Mouse (Mus musculus) limb, embryonic 14.5 days (tissue): ENCODE measurements at regions not wholly inside any gene's neighbourhood (a gene's known extent, or its start where the extent isn't known, plus 50 kb on each side); places are given as distances from the start of the nearest gene placed in this dataset.

Source experiments
- ATAC-seq: fragments of 200-750 bp; cut with Nextera tagmentation; 2 replicates; pipeline ENCODE4 v1.8.0; 2017; ENCODE audit warnings: low read depth, moderate number of reproducible peaks, moderate TSS enrichment; ENCODE audit not compliant: low FRiP score
- DNase-seq: peaks from one replicate; pipeline ENCODE4 v3.0.0-alpha.2; 2015; ENCODE audit warnings: low spot score
- H3K27ac ChIP-seq: fragments of 300-500 bp; sonication (generic); replicated peaks from 2 replicates; pipeline ENCODE4 v1.5.1; 2014; ENCODE audit warnings: low read depth, mild to moderate bottlenecking, low read length, moderate library complexity, mixed read lengths
- H3K27me3 ChIP-seq: fragments of 300-500 bp; sonication (generic); 2 replicates; pipeline ENCODE4 v1.6.1; 2014; ENCODE audit warnings: low read length, mixed read lengths; ENCODE audit not compliant: control insufficient read depth, insufficient read depth
- H3K36me3 ChIP-seq: fragments of 300-500 bp; sonication (generic); 2 replicates; pipeline ENCODE4 v1.6.1; 2014; ENCODE audit warnings: mild to moderate bottlenecking, low read length, moderate library complexity, mixed read lengths; ENCODE audit not compliant: control insufficient read depth, insufficient read depth
- H3K4me1 ChIP-seq: fragments of 300-500 bp; sonication (generic); 2 replicates; pipeline ENCODE4 v1.6.1; 2014; ENCODE audit warnings: antibody characterized with exemption, low read length, mixed read lengths; ENCODE audit not compliant: control insufficient read depth, insufficient read depth
- H3K4me2 ChIP-seq: fragments of 300-500 bp; sonication (generic); replicated peaks from 2 replicates; pipeline ENCODE4 v1.6.1; 2014; ENCODE audit warnings: low read depth, mild to moderate bottlenecking, low read length, moderate library complexity; ENCODE audit not compliant: severe bottlenecking
- H3K4me3 ChIP-seq: fragments of 300-500 bp; sonication (generic); replicated peaks from 2 replicates; pipeline ENCODE4 v1.5.1; 2014; ENCODE audit warnings: low read length
- H3K9ac ChIP-seq: fragments of 300-500 bp; sonication (generic); 2 replicates; pipeline ENCODE4 v1.6.1; 2014; ENCODE audit warnings: mild to moderate bottlenecking, low read depth, low read length, moderate library complexity; ENCODE audit not compliant: severe bottlenecking
- H3K9me3 ChIP-seq: fragments of 300-500 bp; sonication (generic); 2 replicates; pipeline ENCODE4 v1.6.1; 2016; ENCODE audit warnings: low read length; ENCODE audit not compliant: control insufficient read depth
- POLR2A ChIP-seq: fragments of 200-500 bp; IDR thresholded peaks from 2 replicates; pipeline ENCODE4 v1.8.0; 2012; ENCODE audit warnings: inconsistent platforms, mild to moderate bottlenecking, moderate library complexity, borderline replicate concordance; ENCODE audit not compliant: insufficient read depth, insufficient read length; ENCODE audit errors: extremely low read depth
- WGBS: fragments of 180-500 bp; shearing (Covaris S2); extraction: QIAGEN DNeasy Blood & Tissue Kit; methylation state at CpG from one replicate; pipeline ENCODE4 v1.1.7; 2014; 5-methylcytosine and 5-hydroxymethylcytosine counted together

DNA sequence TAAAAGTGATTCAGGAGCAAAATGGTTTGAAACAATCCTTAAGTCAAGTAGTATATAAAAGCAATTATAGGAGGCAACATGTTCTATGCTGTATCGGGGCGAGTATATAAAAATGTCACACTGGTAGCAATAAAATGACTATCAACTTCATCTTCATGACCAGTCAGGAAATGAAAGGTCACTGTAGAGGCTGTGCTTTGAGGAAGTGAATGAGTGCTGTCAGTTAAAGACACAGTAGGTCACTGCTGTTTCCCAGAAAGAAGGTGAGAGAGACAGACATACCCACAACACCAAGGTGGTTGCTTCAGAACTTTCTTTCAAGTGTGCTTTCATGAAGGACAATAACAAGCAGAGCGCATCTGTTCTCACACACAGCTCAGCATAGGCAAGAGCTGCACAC lies 292.4 kb downstream of the Cd47 start:
- Histone ChIP-seq H3K4me2 (no peak overlapping the region), H3K27me3 (no peaks in the 10 kb centered on the region), H3K9me3 (no peaks in the 10 kb centered on the region), H3K27ac (no peak overlapping the region), H3K4me3 (no peak overlapping the region), H3K4me1 (no peaks in the 10 kb centered on the region), H3K36me3 (no peaks in the 10 kb centered on the region), H3K9ac (no peak overlapping the region)
- ATAC-seq (no peak), DNase-seq (no peak)
- 60% methylated on average over 3 of the region's 3 CpGs for WGBS
- TF ChIP-seq POLR2A = no peak

DNA sequence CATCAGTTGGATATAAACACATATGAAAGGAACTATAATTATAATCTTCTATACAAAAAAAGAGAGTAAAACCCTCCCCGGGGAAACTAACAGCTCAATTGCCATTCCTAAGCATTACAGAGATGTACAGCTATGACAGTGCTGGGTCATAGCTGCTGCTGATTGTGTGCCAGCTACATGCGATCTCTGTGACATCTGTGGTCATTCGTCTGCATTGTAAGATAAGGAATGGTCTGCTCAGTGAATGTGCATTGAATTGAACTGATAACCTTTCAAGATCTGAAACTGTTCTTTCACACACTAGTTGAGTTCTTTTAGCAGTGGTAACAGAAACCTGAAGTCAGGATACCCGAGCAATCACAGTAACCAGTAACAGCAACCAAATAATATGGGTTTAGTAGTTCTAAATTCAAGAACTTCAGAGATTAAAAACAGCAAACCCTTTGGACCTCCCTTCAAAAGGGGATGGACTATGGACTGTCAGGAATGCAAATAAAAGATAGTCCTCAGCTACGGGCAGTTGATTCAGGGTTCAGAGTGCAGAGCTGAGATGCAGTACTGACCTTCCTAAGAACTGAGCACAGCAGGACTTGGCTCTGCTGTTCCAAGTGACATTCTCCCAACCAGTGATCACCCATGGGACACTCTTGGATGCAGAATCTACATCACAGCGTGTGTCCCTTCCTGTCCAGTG lies 295.7 kb downstream of the Cd47 start:
- Histone ChIP-seq H3K4me3 (no peak overlapping the region), H3K27ac (no peak overlapping the region), H3K36me3 (no peaks in the 10 kb centered on the region), H3K9me3 (no peaks in the 10 kb centered on the region), H3K4me1 (no peaks in the 10 kb centered on the region), H3K4me2 (no peak overlapping the region), H3K9ac (no peak overlapping the region), H3K27me3 (no peaks in the 10 kb centered on the region)
- ATAC-seq (no peak), DNase-seq (no peak)
- 67% methylated on average over 6 of the region's 6 CpGs for WGBS
- no peak for TF ChIP-seq POLR2A

GRCm38 (mm10) chr16:50096563-50096962 lies 296.2 kb downstream of the Cd47 start:
- Histone ChIP-seq H3K9me3 (no peaks in the 10 kb centered on the region), H3K4me2 (no peak overlapping the region), H3K27me3 (no peaks in the 10 kb centered on the region), H3K9ac (no peak overlapping the region), H3K36me3 (no peaks in the 10 kb centered on the region), H3K4me3 (no peak overlapping the region), H3K4me1 (no peaks in the 10 kb centered on the region), H3K27ac (no peak overlapping the region)
- TF ChIP-seq POLR2A = no peak
- WGBS = 59% methylated on average over 2 of the region's 2 CpGs
- no peak for DNase-seq
- ATAC-seq = no peak

DNA sequence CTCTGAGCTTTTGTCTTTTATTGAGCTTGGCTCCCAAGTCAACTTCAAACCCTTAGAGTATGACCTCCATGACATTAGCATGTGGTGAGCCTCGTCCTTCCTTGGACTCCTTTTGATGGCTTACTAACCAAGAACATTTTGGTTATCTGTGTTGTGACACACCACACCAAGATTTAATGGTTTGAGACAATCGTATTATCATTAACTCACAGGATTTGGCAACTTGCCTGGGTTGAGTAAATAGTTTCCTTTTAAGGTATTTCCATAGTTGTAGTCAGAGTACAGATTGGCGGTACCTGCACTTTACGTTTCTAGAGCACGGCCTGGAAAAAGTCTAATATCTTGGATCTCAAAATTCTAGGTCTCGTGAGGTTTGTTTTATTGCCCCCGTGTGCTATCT lies 303.0 kb downstream of the Cd47 start:
- H3K36me3 ChIP-seq = no peaks in the 10 kb centered on the region
- no peak for DNase-seq
- no peak for TF ChIP-seq POLR2A
- no peak overlapping the region for H3K4me3 ChIP-seq
- no peaks in the 10 kb centered on the region for H3K9me3 ChIP-seq
- no peak for ATAC-seq
- H3K27me3 ChIP-seq = no peaks in the 10 kb centered on the region
- no peaks in the 10 kb centered on the region for H3K4me1 ChIP-seq
- WGBS = 66% methylated on average over 7 of the region's 7 CpGs
- no peak overlapping the region for H3K4me2 ChIP-seq
- no peak overlapping the region for H3K9ac ChIP-seq
- H3K27ac ChIP-seq = no peak overlapping the region

DNA sequence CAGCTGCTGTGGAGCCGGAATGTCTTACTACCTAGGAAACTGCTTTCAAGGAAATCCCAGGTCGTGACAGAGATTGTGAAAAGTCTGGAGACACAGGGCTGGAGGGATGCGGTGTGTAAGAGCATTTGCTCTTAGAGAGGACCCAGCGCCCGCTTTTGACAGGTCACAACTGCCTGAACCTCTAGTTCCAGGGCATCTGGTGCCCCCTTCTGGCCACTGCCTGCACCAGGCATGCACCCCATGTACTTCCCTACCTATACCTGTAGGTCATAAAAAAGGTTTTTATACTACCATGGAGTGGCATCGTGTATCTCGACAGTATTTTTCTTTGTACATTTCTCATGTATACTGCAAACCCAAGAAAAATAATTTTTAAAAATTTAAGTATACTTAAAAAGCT lies 314.0 kb downstream of the Bbx start:
- H3K27ac ChIP-seq = no peak overlapping the region
- TF ChIP-seq POLR2A = no peak
- WGBS = 90% methylated on average over 7 of the region's 7 CpGs

DNA sequence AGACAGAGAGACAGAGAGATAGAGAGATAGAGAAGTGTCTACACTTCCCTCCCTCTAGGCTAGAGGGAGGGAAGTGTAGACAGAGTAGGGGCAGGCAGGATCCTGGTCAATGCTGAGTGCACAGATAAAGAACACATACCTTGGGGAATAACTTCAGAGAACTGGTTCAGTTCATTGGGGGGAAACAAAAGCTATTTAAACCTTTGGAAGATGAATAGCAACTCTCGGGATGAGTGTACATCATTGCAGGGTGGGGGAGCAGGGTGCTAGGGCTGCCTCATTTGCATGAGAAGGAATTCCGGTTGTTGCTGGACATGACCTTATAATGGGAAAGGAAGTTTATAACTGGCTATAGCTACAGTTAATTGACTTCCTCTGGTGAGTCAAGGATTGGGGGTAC lies 309.7 kb downstream of the Bbx start:
- ATAC-seq (no peak), DNase-seq (no peak)
- WGBS = 85% methylated on average over 2 of the region's 2 CpGs
- Histone ChIP-seq H3K9ac (no peak overlapping the region), H3K9me3 (no peaks in the 10 kb centered on the region), H3K36me3 (no peaks in the 10 kb centered on the region), H3K4me3 (no peak overlapping the region), H3K27ac (no peak overlapping the region), H3K27me3 (no peaks in the 10 kb centered on the region), H3K4me2 (no peak overlapping the region), H3K4me1 (no peaks in the 10 kb centered on the region)
- no peak for TF ChIP-seq POLR2A

More for the DNA sequence above, 314.0 kb downstream of the Bbx start:
- Histone ChIP-seq H3K36me3 (no peaks in the 10 kb centered on the region), H3K27me3 (no peaks in the 10 kb centered on the region), H3K9ac (no peak overlapping the region), H3K9me3 (no peaks in the 10 kb centered on the region), H3K4me1 (no peaks in the 10 kb centered on the region), H3K4me2 (no peak overlapping the region), H3K4me3 (no peak overlapping the region)
- ATAC-seq (no peak), DNase-seq (peak; percentile 0)
